Mouse (Mus musculus) ovary, postnatal 14 days (tissue): Measurements from ENCODE around the gene Siah1b.
A peak's percentile ranks its signal among the peaks of the same experiment; 100 is the strongest.

Experiments
- DNase-seq: peaks from one replicate; pipeline ENCODE4 v3.0.0; 2022; ENCODE audit warnings: low spot score

Siah1b gene

DNA sequence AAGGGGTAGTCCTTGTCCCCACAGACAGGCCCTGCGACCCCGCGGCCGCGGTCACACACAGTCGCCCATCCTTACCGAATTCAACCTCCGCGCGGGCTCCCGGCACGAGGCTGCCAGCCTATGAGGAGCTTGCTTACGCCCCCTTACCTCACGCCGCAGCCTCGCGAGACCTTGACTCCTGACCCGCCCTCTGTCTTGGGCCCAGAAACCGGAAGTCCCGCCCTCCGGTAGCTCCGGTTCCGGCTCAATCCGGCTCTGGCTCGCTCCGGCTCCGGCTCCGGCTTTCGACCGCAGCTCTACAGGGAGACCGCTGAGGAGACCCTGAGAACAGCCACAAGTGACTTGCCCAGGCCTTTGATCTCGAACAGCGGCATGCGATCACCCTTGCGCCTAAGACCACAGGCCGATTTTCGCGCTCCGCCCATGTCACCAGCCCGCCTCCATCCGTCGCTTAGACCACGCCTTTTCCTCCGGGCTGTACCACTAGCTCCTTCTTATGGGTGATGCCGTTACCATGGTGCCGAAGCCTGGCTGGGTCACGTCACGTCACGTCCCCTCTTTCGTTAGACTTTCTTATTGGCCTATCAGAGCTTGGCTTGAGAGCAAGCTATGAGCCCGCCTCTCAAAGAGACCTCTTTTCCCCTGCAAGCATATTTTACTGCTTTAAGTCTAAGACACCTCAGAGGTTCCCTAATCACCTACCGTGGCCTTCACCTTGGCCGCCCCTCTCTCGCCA lies at the start of gene Siah1b:
Gene Siah1b (minus strand): TSS at position 454 of the 736 bp plus-strand sequence.
- peak; percentile 76 for DNase-seq

DNA sequence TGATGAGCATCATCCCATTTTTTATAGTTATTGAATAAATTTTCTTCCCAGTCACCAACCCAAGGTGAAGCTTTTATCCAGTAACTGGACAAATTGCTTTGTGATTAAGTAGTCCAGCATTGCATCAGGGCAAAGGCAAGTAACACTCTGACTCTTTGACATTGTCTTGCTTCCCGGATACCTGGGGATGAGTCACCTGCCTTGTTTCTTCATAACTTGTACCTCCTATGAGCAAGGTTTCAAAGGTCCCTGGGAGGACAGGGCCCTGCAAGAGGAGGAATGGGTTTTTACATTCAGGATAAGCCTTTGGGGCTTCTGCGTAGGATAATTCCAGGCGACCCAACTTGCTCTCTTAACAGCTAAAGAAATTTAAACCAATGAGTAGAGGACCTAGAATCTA lies 47.6 kb upstream of the Siah1b start:
- no peak for DNase-seq

DNA sequence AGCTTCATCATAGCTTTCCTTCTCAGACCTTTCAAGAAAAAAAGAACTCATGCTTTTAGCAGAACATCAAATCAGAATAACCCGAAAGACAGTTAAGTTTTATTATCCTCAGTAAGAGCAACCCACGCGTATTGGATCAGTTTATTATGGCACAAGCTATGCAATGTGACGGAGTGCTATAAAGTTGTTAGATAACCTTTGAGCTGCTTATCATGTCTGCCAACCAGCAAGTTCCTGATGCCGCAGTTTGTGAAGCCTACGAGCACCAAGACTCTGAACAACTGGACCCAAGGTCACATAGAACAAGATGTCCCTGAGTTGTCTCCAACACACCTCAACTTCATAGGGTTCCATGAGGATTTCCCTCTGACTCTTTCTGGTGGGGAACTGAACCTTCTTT lies 37.5 kb upstream of the Siah1b start:
- no peak for DNase-seq

DNA sequence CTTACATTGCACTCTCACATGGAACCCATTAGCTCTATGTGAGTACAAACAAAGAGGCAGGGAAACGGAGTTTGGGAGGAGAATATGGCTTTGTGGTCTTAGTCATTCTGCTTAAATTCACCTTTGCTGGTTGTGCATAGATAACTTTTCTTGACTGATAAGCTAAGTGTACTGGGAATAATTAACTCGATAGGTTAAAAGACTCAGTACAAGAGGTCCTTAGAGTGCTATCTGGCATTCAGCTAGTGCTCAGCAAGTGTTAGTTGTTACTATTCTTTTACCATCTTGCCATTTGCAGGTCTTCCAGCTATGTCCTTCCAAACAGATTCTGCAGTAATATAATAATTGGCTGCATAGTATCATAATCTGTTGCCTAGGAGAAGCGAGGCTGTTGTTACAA lies 34.9 kb upstream of the Siah1b start:
- DNase-seq, result no peak

DNA sequence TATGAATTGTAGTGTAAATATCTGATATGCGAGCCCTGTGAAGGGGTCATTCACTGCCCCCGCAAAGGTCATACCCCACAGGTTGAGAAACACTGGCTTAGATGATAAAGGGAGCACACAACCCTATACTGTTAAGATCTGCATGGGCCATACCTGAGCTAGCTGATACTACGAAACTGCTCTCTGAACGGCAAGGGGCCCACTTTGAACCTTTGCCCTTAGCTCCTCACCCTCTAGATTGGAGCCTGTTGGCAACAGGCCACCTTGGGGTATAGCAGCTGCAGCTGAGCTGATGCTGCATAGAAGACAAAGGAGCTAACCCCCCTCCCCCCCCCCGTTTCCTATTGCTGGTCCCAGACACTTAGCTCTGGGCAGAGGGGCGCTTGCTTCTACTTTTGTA lies 26.4 kb upstream of the Siah1b start:
- no peak for DNase-seq

DNA sequence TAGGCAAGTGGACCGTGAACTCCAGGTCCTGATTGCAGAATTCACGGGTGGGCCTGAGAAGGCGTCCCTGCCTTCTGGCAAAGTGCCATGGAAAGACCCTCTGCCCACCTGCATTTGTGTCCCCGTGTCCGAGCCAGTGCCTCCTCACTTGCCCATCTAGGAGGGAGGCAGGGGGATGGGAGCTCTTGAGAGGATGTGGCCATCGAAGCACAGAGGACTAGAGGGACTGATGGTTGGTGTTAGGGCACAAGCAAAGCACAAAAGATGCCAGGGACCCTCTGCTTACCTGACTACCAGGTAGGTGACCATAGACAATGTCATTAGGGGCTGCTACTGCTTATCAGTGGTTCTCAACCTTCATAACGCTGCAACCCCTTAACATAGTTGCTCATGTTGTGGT lies 25.9 kb upstream of the Siah1b start:
- no peak for DNase-seq

DNA sequence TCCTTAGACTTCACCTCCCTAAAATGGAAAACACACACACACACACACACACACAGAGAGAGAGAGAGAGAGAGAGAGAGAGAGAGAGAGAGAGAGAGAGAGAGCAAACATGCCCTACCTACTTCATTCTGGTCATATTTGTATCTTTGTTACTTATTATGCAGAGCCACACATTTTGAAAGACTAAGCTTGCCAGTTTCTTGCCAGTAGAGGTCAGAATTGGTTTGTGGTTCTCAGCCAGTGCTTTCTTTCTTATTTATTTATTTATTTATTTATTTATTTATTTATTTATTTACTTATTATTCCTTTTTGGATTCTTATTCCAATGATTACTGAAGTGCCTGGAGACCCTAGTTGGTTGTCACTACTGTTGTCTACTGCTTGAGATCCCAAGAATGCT lies 25.2 kb upstream of the Siah1b start:
- no peak for DNase-seq

DNA sequence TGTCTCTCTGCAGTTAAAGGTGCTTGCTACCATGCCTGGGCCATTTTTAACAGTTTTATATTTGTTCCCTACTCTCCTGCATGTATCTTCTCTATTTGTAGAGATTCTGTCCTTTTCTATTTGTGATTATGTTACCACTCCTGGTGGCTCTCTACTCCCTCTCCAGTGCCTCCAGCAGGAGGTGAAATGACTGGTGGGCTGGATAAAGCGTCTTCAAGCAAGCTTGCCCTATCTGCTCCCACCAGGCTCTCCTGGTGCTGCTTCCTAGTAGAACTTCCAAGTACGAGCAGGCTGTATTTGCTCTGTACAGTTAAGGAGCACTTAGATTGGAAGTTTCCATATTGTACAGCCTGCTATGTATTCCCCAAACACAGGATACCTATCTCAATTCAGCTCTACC lies 19.5 kb upstream of the Siah1b start:
- DNase-seq, result no peak

DNA sequence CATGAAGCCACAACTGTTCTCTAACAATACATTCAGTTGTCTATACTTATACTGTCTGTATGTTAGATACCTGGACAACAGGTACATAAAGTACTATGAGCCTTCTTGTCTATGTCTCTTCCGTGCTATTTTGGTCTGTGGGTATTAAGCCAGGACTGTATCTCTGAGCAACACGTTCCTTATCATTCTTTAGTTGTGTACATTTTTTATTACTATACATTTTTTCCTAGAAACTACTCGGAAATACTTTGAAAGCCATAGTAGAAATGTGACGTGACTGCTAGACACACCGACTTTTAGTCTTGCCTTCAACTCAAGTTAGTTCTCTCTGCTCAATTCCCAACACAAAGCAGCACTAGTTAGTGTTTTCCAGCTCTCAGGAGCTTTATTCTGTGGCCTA lies 17.1 kb upstream of the Siah1b start:
- DNase-seq, result no peak

DNA sequence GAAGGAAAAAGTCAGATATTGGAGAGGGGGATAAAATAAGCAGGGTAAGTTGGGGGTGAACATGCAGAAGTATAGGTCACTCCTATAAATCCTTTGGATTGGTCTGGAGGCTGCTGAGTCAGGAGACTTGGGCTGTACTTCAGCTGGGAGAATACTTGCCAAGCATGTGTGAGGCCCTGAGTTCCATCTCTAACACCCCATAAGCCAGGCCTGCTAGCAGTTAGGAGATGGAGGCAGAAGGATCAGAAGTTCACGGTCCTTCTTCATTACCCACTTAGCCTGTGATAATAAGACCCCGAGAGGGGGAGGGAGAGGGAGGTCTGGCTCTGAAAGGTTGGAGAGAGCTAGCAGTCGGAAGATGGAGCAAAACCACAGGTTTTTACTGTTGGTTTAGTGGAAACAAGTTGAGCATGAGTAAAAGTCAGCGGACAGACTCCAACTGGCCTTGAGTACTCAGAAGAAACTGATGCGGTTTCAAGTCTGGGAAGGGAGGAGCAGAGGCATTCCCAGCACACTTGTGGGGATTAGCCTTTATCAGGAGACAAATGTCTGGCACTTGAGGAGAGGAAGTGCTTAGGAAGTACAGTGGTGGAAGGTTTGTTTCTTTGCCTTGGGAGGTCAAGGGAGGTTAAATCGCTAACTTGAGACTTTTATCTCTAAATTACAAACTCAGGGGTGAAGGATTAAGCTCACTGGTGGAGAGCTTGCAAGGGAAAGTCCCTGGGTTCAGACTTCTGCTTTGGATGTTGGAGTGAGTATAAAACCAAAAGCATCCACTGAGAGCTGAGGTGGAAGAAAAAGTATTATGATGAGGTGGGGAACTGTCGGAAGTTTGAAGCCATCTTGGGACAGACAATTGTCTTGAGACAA lies 16.2 kb upstream of the Siah1b start:
- no peak for DNase-seq

DNA sequence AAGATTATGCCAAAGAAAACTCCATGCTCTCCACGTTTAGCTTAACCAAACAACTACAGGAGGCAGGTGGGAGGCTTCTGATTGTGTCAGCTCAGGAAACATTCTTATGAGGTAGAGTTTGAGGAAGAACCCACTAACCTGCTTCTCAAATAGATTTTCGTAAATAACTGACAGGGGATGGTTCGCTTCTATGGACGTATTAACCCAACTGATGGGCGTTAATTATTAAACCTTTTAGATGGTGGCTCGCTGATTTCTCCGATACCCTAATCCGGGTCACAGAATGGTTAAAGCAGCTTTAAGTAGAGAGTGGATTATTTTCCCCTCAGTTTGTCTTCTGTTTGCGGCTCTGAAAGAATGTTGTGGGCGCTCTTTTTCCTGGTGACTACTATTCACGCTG lies 13.6 kb upstream of the Siah1b start:
- DNase-seq, result no peak

DNA sequence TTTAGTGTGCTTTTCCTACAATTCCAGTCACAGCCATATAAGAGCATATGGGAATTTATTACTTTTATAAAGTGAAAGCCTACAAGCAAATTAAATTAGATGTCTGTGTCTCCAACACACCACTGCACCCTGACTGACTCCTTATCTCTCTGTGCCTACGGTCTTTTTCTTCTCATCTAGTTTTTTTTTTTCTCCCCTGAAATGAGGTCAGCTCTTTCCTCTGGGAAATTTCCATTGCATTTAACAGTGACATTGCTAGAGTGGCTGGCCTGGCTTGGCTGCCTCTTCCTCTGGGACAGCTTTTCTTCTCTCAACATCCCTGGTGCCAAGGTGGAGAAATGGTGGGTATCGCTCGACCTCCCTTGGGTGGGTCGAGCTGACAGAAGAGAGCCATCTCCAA lies 12.3 kb upstream of the Siah1b start, which contains the start of gene Cltrn:
Gene Cltrn (plus strand): TSS at position 249 of the 400 bp plus-strand sequence.
- no peak for DNase-seq

DNA sequence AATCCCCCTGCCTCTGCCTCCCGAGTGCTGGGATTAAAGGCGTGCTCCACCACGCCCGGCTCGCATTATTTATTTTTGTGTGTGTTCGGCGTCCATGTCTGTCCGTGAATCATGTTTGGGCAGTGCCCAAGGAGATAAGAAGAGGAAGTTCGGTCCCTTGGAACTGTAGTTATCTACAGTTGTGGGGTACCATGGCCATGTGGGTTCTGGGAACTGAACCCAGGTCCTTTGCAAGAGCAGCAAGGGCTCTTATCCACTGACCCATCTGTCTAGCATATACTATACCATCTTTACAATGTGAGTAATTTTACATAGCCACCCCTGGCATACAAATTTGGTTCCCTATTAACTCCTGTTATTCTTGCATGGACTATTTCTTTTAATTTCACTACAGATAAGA lies 5.7 kb upstream of the Siah1b start:
- DNase-seq, result no peak

DNA sequence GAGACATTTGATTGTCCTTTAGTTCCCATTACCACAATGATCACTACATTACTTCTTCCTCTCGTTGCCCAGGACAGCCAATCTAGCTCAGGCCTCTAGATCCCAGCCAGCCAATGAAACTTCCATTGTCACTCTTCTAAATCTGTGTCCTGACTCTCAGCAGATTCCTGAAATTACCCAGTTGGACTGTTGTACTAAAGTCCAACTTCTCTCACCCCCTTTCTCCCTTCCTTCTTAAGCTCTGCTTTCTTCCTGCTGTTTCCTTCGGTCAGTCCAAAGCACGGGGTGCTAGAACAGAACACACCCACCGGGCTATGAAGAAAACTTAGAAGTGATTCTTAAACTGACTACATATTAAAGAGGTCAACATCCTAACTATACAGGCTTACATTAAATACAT lies 7.3 kb downstream of the Siah1b start:
- DNase-seq, result no peak

DNA sequence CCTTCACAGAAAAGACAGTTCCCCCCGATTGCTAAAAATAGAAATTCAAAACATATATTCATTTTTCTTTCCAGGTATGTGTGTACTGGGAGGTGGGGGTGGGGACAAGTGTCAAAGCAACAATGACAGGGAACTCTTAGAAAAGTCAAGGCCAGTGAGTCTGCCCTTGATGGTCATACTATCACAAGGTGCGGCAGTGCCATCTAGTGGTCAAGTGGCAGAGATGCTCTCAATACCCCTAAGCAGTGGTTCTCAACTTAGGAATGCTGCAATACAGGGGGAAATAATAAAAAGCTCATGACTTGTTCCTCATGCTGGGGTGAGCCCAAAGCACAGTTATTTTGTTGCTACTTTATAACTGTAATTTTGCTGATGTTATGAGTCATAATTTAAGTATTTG lies 10.1 kb downstream of the Siah1b start:
- peak; percentile 39 for DNase-seq

DNA sequence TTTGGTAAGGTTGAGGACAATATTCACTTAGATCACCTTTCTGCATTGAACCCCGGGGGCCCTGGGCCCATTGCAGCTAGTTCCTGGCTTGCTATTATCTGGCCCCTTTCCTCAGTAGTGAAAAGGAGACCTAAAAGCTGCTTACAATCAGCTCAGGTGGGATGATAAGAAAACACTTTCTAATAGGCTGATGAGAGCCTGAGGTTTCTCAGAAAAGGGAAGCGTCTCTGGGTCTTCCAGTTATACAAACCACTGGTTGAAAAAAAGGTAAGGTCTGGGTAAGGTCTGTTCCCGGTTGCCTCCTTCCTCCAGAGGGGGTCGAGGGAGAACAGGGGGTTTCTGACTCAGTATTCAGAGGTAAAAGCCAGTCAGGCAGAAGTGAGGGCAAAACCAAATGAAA lies 17.2 kb downstream of the Siah1b start:
- no peak for DNase-seq

DNA sequence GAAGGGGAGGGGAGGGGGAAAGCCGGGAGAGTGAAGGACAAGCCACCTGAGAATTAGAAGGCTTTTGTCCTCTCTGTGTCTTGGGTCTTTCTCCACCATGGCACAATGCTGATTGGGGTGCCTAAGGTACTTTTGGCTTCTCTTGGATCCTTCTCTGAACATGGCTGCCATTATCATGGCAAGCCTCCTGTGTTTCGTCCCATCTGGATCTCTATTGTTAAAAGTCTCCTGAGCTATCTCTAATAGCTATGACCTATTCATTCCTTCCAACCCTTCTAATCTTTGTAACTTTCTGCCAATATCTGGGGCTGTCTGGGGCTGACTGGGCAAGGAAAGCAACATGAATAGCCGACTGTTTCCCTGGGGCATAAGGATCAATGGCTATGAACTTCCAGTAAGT lies 17.8 kb downstream of the Siah1b start:
- DNase-seq, result no peak

DNA sequence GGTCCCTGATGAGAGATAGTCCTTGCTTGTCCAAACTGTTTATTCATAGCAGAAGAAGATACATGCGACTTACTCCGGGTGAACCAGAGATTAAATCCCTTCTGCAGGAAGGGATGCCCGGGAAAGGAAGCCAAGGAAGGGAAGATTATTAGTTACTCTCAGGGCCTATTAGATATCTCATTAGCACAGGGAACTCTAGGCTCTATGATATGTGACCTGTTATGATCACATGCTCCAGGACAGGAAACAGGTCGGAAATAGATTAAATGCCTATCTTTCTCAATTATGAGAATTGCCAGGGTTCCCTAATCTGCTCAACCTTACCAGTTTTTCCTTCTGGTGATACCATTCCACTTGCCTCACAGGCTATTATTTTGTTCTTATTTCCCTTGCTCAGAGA lies 20.6 kb downstream of the Siah1b start:
- DNase-seq, result no peak

DNA sequence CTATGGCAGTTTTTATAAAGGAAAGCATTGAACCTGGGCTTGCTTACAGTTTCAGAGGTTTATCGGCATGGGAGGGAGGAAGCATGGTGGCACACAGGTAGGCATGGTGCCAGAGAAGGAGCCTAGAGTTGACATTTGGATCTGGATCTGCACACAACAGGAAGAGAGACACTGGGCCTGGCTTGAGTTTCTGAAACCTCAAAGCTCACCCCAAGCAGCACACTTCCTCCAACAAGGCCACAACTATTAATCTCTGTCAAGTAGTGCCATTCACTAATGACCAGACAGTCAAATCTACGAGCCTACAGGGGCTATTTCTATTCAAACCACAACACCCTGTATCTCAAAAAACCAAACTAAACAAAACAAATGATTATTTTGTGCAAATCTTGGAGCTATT lies 29.6 kb downstream of the Siah1b start:
- no peak for DNase-seq

DNA sequence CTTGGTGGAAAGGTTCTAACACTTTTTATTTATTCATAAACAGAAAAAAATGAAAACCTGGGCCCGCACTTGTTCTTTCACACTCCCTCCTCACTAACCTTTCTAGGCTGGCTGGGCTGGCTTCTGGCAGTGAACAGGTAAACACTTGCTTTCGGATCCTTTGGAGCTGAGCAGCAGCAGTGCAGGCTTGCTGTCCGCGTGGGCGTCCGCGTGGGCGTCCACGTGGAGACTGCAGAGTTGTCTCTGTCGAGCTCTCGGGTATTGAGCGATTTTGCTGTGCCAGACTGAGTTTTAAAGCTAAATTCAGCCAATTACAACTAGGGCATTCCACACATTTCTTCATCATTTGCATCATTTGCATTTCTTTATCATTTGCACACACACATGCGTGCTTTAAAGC lies 34.2 kb downstream of the Siah1b start:
- DNase-seq, result no peak

DNA sequence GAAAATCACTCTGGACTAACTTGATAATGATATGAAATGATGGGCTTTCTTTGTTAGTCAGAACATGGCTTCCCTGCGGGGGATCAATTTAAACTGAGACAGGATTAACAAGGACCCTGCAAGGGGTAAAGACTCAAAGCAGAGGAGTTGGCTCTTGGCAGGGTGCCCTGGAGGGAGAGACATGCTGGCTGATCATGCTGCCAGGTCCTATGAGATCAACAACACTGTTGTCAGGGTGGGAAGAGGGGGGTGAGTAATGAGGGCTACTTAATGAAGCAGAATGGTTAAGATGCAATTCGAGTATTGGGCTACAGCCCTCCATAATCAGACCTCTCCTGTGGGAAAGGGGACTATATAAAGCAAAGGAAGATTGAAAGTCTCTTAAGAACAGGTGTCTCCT lies 37.4 kb downstream of the Siah1b start:
- no peak for DNase-seq

DNA sequence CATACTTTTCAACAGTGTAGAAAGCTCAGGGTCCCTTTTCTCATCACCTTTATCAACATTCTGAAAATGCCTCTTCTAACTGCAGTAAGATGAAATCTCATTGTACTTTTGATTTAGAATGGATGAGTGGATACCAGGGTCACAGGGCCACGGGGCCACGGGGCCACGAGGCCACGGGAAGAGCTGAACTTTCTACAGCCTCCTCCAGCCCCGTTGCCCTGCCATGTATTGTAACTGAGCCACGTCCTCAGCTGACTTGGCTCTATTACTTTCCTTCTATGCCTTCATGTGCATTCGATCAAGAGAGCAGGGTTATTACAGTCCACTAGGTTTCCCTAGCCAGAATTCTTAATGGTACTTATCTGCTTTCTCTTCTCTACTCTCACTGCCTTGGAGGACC lies 40.4 kb downstream of the Siah1b start:
- DNase-seq, result no peak

DNA sequence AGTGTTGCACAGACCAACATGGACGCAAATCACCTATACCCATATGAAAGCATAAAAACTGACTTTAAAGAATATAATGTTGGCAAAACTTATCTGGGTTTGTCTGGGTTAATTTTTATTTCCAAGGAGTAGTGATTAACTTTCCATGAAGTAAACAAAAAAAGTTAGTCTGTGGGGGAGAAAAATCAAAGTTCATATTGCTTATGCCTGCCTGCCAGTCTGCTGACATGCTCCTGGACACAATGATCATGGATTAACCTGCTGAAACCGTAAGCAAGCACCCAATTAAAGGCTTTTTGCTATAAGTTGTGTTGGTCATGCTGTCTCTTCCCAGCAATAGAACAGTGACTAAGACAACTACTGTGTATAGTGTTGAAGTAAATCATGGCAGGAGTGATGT lies 40.9 kb downstream of the Siah1b start:
- DNase-seq, result no peak

DNA sequence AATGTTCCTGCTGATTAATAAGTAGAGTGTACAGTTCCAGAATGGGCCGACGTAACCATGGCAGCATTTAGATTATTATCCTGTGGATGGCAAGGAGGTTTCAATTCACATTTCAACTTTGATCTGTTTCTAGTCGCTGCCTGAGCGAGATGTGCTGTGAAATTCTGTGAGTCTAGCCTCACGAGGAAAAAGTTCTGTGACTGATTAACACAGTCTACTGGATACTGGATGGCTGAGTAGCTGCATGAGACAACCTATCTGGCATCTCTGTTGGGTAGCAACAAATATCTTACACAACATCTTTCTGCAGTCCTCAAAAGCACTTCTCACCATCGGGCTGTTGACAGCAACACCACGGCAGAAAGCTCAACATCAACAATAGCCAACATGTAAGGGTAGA lies 43.8 kb downstream of the Siah1b start:
- DNase-seq, result no peak
